Mouse (Mus musculus) left cerebral cortex, adult 2 months (tissue): ENCODE measurements at regions not wholly inside any gene's neighbourhood (a gene's known extent, or its start where the extent isn't known, plus 50 kb on each side); places are given as distances from the start of the nearest gene placed in this dataset.

Source experiments
- DNase-seq, 2 experiments: peaks; one replicate each; pipeline ENCODE4 v3.0.0; 2021 to 2022; ENCODE audit warnings: low spot score in 2 of 2, mixed read lengths in 1 of 2; ENCODE audit errors: extremely low spot score in 1 of 2
- H3K27ac ChIP-seq: fragments of 200-600 bp; 2 replicates; pipeline ENCODE4 v1.8.1; 2022
- H3K4me3 ChIP-seq: fragments of 200-600 bp; 2 replicates; pipeline ENCODE4 v1.8.1; 2022
- CTCF ChIP-seq: fragments of 200-600 bp; IDR thresholded peaks from 2 replicates; pipeline ENCODE4 v1.8.1; 2022; ENCODE audit warnings: antibody characterized with exemption, mild to moderate bottlenecking, moderate library complexity
- intact Hi-C: fragments of 180-260 bp; cut with DNase I; formaldehyde crosslinking; loops from one replicate; pipeline ENCODE4 v1.15.1; 2025

DNA sequence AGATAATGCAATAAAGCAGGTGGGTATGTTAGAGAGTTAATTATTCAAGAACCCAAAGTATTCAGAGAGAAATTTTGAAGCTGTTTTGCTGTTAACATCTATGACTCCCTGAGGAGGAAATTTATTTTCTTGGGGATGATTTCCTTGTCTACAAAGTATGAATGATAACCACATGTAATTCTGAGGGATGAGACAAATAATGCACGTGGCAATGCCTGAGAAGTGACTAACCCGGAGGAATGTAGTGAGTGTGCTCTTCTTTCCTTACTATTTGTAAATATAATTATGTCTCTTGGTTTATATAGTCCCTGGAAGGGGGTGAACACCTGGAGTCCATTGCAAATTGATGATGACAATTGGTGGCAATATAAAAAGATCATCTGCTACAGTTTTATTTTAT lies 981.1 kb downstream of the Slc22a22 start:
- intact Hi-C loops, result no loop called here
- no peak overlapping the region for H3K4me3 ChIP-seq
- TF ChIP-seq CTCF, result no peak

DNA sequence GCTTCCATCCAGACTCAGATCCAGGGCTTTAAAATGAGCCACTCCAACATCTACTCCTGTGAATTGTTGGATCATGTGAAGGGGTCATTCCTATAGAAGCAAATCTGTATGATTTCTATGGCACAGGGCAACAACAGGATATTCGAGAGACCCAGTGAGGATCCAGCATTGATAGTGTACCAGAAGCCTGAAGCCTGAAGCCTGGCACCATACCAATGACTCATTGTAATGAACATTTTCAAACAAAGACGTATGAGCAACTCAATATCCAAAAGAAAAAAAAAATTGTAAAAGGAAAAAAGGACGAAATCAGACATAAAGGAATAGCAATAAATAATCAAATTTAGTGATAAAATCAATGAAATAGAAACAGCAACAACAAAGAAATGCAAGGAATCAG lies 991.5 kb downstream of the Slc22a22 start:
- no peak for TF ChIP-seq CTCF
- intact Hi-C loops, result no loop called here
- DNase-seq, result no peak
- no peak overlapping the region for H3K4me3 ChIP-seq
- no peak overlapping the region for H3K27ac ChIP-seq

More for the DNA sequence above, 981.1 kb downstream of the Slc22a22 start:
- H3K27ac ChIP-seq, result no peak overlapping the region
- no peak for DNase-seq

DNA sequence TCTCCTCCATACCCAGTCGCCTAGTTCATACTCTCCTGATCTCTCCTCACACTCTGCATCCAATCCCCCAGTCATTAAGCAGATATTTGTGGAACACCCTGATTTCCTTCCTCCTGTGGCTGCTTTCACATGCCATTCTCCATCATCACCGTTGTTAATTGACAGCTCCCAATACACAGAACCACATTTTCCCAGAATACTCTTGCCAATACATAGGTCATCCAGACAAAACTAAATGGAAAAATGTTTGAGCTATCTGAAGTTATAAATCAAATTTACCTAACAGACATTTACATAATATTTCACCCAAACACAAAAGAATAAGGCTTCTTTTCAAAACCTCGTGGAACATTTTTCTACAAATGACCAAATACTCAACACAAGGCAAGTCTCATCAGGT lies 992.7 kb downstream of the Slc22a22 start:
- TF ChIP-seq CTCF, result no peak
- no peak overlapping the region for H3K27ac ChIP-seq
- H3K4me3 ChIP-seq, result no peak overlapping the region
- intact Hi-C loops, result no loop called here
- no peak for DNase-seq

DNA sequence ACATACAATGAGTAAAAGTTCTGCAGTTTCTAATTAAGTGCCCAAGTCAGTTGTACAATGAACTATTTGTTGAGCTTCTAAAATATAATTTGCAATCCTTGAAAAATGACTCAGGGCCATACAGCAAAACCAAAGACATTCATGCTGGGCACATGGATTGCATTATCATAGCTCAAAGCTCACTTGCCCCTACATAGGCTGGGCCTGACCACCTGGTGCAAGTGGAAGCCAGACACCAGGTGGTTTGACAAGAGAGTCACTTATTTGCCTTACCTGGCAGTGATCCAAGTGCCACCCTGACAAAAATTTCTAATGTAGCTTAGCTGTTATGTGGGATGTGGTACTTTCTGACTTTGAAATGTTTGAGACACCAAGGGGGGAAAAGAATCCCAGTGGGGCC lies 997.7 kb downstream of the Slc22a22 start:
- H3K4me3 ChIP-seq, result no peak overlapping the region
- no peak for DNase-seq
- intact Hi-C loops, result no loop called here
- no peak overlapping the region for H3K27ac ChIP-seq
- TF ChIP-seq CTCF, result no peak

DNA sequence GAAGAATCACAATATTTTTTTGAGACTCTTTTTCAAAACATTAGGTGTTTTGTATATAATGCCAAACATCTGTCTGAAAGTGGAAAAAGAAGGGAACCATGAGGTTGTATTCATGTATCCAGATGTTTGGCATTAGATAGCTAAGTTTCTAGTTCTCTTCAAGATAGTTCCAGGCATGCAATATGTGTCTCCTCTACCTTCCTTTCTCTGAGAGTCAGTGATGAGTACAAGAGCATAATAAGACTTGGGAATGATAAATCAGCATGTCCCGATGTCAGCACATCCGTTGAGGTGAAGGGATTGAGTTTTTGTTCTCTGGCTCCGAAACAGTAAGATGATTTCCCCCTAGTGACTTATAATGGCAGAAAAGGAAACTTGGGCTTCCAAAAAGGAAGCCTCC lies 998.4 kb downstream of the Slc22a22 start:
- intact Hi-C loops, result no loop called here
- TF ChIP-seq CTCF, result no peak
- no peak for DNase-seq

GRCm38 (mm10) chr15:56473679-56474078 lies 1003.7 kb downstream of the Slc22a22 start:
- no peak for DNase-seq
- no peak for TF ChIP-seq CTCF
- Histone ChIP-seq H3K27ac (no peak overlapping the region), H3K4me3 (no peak overlapping the region)
- intact Hi-C loops, result no loop called here

More for the DNA sequence above, 998.4 kb downstream of the Slc22a22 start:
- no peak overlapping the region for H3K4me3 ChIP-seq
- H3K27ac ChIP-seq, result no peak overlapping the region

DNA sequence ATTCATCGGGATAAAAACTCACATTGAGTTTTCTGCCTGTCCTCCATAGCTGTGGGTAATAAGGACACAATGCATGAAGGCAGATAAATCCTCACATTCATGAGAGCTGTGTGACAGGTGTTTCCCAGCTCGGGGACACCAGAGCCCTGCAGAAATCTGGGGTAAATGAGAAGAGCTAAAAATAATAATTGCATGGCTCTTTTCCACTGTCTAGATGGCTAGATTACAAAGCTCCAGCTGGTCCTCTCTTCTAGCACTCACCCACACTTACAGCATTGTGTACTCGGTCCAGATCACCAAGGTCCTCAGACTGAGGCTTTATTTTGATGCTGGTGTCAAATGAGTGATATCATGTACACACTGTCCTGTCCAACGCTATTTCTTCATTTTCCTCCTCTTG lies 1025.5 kb downstream of the Slc22a22 start:
- no peak overlapping the region for H3K27ac ChIP-seq
- no peak overlapping the region for H3K4me3 ChIP-seq
- intact Hi-C loops, result no loop called here
- DNase-seq, result no peak
- TF ChIP-seq CTCF, result no peak

- intact Hi-C loops, result no loop called here
- no peak for DNase-seq
- Histone ChIP-seq H3K27ac (no peak overlapping the region), H3K4me3 (no peak overlapping the region)
- no peak for TF ChIP-seq CTCF
These were observed 1029.3 kb downstream of the Slc22a22 start for GRCm38 (mm10) chr15:56448015-56448645.

DNA sequence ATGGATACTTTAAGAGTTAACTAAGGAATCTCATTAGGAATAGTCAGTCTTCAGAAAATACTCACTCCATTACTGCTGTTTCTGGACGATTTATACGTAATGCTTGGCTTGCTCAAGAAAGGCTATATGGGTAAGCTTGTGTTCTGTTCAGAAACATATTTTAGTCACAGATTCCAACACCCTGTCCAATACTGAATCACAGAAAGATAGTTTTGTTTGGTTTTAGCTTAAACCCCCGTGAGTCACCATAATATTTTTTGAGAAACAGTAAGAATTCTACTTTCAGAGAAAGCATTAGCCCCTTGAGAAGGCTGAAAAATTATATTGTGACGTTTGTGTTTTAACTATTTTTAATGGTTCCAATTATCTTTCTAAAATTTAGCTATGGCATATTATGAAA lies 1037.3 kb downstream of the Slc22a22 start:
- intact Hi-C loops, result no loop called here
- TF ChIP-seq CTCF, result no peak
- DNase-seq, result no peak
- H3K4me3 ChIP-seq, result no peak overlapping the region
- H3K27ac ChIP-seq, result no peak overlapping the region

DNA sequence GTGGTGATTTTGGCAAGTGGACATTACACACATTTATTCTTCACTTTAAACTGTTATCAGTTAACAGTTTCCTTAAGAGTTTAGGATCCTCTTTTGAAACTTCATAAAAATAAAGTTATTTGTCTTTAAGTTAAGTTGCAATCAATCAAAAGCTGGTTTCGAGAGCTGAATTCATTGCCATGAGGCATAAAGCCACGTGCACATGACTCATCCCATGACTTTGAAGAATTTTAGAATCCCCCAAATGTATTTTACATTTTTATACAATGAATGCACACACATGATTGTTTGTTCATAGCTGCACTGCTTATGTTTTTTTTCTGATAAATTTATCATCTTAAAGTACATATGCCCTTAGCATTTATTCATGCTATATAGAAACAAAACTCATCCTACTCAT lies 1039.1 kb downstream of the Slc22a22 start:
- no peak for DNase-seq
- intact Hi-C loops, result no loop called here
- TF ChIP-seq CTCF, result no peak
- Histone ChIP-seq H3K27ac (no peak overlapping the region), H3K4me3 (no peak overlapping the region)

DNA sequence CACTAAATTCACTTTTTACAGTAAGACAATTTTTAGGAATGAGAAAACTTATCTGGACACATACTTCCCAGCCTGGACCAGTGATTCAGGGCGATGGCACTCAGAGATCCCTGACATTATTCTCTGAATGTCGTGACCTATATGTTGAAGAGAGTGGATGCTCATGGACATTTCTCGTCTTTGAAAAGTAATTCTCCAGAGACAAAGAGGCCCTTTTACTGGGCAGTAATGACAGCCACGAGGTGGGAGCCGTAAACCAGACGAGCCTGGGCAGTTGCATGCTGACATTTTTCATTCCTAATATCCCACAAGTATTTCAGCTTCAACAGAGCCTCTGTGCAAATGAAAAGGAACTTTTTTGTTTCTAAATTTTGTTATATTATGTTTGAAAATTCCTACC lies 1041.3 kb downstream of the Slc22a22 start:
- DNase-seq, result no peak
- no peak overlapping the region for H3K4me3 ChIP-seq
- no peak for TF ChIP-seq CTCF
- H3K27ac ChIP-seq, result no peak overlapping the region
- intact Hi-C loops, result no loop called here

DNA sequence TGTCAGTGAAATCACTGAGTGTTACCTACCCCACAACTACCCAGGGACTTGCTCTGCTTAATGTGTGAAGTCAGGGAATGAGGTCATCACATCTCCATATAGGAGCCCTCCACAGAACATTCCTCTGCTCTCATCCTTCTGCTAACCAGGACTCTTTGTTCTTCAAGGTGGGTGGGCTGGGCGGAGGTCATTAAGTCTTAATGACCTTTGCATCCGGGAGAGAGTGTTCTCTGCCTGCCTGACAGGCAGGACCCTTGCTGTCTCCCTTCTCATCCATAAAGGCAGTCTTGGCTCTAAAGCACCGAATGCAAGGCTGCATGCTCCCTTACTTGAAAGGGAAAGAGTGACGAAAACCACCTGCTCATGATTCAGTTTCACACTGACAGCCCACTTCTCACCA lies 1051.4 kb downstream of the Slc22a22 start:
- Histone ChIP-seq H3K27ac (no peak overlapping the region), H3K4me3 (no peak overlapping the region)
- intact Hi-C loops, result no loop called here
- DNase-seq, result no peak
- no peak for TF ChIP-seq CTCF

GRCm38 (mm10) chr15:56420681-56421080 lies 1056.7 kb downstream of the Slc22a22 start:
- intact Hi-C loops, result no loop called here
- H3K27ac ChIP-seq, result no peak overlapping the region

More at GRCm38 (mm10) chr15:56420681-56421080, 1056.7 kb downstream of the Slc22a22 start:
- H3K4me3 ChIP-seq, result no peak overlapping the region
- TF ChIP-seq CTCF, result no peak
- no peak for DNase-seq
